Mouse (Mus musculus): ENCODE measurements around the gene Gpr25.

GRCm38 (mm10) chr1:136214304-136214703, 46.4 kb downstream of the Gpr25 start:
- TF ChIP-seq POLR2A (IDR thresholded peaks at IDR 0.05; ENCODE audit: control insufficient read depth, low read depth, low read length) (no peak), CTCF (IDR thresholded peaks at IDR 0.05; ENCODE audit: control insufficient read depth, insufficient read depth, insufficient replicate concordance, low read depth, low read length) (no peak)
